Mouse (Mus musculus) R1 (cell line): ENCODE results near the gene Sfi1.
"Not testable (repeated sequence)": the region's sequence is repeated elsewhere in the genome, so short reads cannot be mapped to it uniquely, and the experiment has no call there.

Source experiments
- DNase-seq: peaks from one replicate; pipeline ENCODE4 v3.0.0-alpha.2; 2018; ENCODE audit warnings: low read depth, low spot score

Sfi1 gene

DNA sequence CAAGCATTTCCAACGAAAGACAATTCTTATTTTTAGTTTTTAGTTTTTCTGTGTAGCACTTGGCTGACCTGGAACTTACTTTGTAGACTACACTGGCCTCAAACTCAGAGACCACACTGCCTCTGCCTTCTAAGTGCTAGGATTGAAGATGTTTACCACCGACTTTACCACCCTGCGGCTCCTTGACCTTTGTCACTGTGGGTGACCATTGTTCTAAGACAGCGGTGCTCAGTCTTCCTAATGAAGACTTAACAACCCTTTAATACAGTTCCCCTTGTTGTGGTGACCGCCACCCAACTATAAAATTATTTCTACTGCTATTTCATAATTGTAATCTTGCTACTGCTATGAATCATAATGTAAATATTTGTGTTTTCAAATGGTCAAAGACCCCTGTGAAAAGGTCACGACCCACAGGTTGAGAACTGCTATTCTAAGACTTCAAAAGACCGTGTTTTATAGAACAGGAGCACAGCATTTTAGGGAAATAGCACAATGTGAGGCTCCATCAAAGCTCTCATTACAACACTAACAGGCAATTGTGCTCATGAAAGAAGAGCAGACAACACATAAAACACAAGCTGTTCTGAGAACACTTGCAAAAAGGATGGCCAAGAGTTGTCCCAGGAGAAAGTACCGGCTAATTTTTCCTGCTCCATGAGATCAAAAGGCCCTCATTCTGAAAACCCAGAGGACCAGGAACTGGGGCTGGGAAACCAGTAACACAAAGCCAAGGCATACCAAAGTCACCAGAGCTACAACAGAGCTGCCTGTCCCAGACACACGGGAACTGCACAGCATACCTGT is 47.7 kb downstream of the Sfi1 start:
- DNase-seq, result peak; percentile 91

DNA sequence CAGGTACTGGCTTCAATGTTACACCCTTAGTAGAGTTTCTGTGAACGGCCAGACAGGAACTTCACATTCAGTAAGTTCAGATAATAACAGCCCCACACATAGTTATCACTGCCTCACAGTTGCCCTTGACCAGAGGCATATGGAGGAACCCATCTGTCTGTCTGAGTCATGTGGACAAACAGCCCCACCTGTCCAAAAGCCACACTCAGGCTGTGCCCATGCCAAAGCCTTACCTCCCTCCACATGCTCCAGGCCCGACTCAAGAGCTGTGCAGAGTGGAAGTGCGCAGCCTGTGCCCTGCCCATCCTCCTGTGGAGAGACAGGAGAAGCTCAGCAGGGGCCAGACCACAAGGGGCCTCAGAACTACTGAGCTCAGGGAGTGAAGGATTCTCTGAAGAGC is 49.3 kb downstream of the Sfi1 start:
- not testable (repeated sequence) for DNase-seq

DNA sequence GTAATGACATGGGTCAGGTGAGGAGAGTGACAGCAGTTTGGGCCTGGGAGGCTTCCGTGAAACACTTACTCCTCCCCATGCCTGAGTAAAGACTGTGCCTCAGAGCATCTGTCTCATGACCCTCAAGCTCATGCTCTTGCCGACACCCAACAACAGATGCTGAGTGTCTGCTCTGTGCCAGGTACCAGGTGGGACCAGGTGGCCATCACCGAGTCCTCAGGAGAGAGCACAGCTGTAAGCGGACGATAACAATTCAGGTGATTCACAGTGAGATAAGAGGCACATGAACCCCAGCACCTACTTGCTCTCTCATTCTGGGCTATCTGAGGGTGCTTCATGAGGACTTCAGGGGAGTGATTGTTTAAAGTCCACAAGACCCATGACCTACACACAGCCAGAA is 50.9 kb downstream of the Sfi1 start:
- not testable (repeated sequence) for DNase-seq

DNA sequence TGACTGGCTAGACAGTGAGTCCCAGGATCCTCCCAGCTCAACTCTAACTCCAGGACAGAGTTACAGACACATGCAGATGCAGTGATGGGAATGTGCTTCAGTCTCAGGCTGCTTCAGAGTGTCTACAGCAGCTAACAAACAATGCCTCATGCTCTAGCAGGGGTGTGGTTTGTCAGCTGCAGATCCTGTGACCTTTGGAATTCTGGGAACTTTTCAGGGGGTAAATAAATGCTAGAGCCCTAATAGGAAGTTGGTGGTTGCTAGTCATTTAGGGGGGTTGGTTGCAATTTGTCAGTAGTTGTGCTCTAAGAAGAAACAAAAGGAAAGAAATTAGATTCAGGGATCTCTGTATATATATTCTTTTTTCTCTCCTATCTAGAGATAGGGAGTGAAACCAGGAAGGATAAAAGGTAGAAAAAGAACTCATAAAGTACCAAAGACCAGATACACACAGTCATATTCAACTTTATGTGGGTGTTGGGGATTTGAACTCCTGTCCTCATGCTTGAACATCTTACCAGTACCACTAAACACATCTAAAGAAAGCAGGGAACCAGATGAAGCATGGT is 52.2 kb downstream of the Sfi1 start:
- not testable (repeated sequence) for DNase-seq

DNA sequence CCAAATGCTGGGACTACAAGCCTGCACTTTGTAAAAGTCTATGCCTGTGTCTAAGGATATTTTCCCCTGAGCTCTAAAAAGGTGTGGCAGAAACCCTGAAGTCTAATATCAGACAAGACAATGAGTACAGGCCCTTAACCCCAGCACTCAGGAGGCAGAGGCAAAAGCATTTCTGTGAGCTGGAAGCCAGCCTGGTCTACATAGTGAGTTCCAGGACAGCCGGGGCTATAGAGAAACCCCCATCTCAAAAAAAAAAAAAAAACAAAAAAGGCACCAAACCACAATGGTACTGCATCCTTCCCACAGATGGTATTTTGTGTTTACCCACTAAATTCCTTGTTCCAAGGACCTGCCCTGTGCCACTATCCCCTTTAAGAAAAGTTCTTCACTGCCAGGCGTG is 54.9 kb downstream of the Sfi1 start:
- DNase-seq, result not testable (repeated sequence)

DNA sequence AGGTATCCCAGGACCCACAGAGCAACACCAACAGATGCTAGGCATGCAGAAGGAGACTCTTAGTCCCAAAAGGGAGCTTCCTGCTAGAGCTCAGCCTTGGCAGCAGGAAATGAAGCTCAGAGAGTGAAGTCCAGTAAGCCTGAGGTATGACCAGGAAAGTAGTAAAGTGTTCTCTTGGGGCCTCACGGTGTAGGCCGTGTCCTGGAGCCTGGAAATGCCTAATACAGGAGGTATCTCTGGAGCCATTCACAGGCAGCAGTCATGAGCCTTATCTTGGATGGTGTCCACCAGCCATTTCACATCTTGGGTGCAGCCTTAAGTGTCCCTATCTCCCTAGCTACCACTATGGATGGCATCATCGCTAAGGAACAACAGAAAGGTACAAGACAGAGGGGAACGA is 56.0 kb downstream of the Sfi1 start:
- peak; percentile 36 for DNase-seq

DNA sequence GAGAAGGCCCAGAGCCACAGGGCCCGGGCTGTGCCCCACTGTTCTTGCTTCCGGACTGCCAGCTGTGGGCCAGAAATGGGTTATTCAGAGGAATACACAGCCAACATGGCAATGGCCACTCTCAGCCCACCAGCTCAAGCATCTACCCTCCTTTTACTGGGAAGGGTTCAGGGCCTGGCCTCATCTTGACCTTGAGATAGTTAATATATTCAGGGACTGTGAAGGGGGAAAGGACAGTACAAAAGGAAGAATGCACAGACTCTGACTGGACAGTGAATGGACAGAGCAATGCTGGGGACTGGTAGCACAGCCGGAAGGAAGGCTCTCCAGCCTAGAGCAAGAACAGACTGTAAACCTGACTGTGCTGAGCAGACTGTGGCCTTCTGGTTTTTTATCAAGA is 57.3 kb downstream of the Sfi1 start:
- DNase-seq, result peak; percentile 46

DNA sequence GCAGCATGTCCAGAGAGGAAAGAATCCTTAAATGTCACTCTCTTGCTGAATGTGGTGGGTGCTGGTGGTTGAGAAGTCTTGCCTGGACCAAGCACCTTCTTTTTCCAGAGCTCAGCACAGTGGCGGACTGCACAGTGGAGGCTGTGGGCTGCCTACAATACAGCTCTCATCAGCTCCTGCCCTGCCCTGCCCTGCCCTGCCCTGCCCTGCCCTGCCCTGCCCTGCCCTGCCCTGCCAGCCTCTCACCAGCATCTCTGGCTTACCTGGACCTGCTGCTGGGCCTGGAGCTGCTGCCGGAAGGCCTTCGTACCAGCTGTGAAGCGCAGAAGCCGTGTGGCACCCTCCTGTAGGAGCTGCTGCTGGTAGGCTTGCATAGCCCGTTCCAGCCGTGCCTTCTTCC is 57.9 kb downstream of the Sfi1 start:
- not testable (repeated sequence) for DNase-seq

DNA sequence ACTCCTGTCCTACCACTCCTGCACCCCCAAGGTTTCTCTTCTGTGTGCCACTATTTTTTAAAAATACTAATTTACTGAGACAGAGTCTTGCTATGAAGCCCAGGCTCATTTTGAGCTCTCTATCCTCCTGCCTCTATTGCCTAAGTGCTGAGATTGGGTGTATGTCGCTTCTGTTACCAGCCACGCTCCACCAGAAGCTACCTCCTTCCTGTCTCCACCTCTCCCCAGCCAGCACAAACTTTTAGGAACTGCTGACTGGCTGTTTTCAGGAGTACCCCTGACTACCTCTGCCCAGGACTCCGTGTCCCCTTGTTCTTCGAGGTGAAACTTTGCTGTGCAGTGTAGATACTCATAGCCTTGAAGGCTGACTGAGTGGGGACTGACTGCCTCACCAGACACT is 59.9 kb downstream of the Sfi1 start:
- not testable (repeated sequence) for DNase-seq

DNA sequence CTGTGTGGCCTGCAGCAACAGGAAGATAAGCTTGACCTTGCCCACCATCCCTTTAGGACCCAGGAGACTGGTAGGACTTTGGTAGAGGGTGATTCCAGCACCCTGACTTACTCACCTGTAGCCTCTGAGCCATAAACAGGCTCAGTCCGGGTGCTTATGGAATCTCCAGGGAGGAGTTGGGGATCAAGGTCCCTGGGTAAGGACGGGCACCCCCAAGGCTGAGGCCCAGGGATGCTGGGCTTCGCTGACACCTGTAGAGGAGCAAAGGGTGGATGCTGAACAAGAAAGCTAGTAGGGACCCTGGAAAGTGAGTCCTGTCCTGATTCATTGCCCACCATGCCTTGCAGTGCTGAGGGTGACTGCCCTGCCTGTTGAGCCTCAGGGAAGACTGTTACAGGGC is 60.3 kb downstream of the Sfi1 start:
- DNase-seq, result not testable (repeated sequence)

DNA sequence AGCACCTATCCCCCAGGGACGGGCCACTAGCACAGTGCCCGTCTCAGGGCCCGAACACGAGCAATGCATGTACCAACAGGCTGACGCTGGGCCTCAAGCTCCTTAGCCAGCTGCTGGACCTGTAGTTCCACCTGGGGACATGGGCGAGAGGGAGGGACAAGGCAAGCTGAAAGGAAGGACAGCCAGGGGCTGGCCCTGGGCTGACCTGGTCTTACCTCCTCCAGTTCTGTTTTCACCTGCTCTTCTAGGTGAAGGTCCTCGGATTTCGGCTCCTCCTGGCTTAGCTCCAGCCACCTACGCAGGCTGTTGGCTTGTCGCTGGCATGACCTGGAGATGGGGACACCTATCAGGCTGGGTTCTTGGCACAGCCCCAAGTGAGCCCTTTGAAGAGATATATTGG is 61.3 kb downstream of the Sfi1 start:
- peak; percentile 32 for DNase-seq

DNA sequence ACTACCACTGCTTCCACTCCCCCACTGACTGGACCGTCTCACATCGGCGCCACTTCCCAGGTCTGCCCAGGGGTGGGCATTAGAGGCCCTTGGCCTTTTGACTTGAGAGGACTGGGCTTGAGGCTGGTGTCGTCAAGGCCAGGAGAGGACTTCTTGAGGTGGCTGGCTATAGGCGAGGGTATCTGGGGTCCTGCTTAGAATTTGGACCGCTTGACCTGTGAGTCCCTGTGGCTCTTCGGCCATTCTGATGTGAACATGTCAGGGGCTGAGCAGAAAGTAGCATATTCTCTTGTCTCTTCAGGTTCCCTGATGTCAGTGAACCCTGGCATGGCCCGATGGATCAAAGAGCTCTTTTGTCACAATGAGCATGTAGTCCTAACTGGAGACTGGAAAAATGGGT is 63.4 kb downstream of the Sfi1 start:
- not testable (repeated sequence) for DNase-seq

DNA sequence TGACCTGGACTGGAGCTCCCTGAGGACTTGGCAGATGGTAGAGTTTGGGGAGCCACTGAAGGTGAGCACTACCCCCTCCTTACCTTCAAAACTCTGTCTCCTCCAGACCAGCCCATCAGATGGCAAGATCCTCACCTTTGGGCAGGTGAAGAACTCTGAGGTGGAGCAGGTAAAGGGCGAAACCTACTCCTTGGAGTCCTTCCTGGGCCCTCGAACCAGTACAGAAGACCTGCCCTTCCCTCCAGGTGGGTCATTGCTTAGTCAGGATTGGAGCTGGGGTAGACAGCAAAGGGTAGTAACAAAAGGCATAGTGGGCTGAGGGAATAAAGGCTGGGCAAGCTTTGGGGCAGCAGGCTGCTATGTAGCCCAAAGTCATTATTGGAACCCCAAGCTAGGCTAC is 64.0 kb downstream of the Sfi1 start:
- not testable (repeated sequence) for DNase-seq

DNA sequence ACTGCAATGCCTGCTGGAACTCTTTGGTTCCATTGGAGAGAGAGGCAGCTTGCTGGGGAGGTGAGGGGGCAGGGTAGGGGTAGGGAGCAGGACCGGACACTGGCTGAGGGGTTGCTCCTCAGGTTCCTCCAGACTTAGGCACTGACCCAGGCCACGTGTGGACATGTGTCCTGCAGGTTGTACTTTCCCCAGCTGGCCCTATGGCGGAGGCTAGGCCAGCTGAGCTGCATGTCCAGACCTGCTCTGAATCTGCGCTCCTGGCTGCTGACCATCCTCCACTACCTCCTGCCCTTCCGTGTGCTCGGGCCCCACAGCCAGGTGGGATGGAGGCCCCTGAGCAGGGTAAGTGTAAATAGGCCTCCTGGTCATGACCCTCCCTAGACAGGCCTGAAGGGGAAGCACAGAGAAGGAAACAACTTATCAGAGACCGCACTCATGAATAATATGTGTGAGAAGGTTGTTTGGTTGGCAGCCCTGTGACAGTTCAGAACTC is 65.9 kb downstream of the Sfi1 start:
- peak; percentile 56 for DNase-seq

DNA sequence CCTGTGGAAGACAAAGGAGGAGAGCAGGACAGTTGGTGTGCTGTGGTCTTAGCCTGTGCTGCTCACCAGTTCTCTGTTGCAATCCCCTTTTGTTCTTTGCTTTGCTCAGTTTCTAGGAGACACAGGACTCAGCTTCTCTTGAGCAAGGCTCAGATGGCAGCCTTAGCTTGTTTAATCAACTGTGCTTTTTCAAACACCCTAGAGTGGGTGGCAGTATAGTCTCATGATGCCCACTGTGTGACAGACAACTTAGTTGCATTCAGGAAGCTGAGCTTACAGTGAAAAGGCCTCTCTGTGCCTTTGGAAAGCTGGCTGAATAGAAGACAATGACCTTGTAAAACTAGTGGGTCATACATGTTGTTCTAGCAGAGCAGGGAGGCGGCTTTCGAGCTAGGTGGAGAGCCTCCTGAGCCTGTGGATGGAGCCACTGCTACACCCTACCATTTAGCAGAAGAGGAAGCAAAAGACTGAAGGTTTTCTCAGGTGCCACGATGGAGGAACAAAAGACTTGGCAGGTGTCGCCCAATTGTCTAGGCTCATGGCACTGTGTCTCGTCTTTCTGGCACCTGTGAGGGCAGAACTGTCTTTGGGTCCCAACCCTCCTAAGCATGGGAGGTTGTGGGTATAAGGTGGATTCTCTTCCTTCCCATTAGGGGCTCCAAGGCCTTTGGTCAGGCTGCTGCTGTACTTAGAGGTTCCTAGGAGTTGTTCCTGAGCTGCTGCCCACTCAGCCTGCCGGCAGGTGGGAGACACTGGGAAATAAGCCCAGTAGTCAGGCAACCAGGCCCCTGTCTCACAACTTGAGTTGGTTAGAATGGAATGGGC is 66.6 kb downstream of the Sfi1 start:
- DNase-seq, result not testable (repeated sequence)

DNA sequence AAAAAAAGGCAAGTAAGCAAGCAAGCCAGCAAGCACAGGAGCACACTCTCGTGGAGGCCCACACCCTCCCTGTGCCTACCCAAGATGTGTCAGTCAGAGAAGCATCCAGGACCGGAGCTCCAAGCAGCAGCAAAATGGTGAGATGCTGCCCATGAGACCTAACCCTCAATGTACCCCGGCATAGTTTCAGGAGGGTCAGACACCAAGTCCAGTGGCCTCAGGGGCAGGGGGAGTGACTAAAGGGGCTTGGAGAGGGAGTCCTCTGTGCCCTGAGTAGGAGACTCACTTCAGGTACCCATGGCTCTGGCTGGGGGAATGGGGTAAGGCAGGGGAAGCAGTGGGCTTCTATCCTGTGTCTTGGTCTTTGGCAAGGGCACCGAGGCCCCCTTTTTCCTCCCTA is 67.3 kb downstream of the Sfi1 start:
- not testable (repeated sequence) for DNase-seq

DNA sequence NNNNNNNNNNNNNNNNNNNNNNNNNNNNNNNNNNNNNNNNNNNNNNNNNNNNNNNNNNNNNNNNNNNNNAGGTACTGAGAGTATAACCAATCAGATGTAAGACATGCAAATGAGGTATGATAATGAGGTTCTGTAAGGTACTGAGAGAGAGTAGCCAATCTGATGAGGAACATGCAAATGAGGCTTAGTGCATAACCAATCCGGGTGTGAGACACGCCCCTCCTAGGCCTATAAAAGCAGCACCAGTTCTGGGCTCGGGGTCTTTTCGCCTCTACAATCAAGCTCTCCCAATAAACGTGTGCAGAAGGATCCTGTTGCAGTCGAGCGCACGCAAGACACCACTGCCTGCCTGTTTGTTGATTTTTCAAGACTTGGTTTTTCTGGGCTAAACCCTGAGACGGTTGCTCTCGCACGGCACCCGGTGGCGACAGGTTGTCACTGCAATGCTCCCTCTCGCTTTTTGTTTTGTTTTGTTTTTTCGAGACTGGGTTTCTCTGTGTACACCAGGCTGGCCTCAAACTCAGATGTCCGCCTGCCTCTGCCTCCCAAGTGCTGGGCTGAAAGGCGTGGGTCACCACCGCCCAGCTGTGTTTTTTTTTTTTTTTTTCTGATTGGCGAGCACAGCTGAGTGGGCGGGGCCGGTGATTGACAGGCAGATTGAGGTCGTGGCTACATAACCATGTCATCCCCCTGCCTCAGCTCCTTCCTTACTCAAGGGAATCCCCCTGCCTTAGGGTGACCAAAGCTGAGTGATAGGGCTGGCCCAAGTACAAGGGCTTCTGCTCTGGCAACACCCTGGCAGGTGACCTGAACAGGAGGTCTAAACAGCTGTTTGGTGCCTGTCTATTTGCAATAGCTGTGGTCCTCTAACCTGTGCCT is 68.1 kb downstream of the Sfi1 start:
- peak; percentile 61 for DNase-seq

DNA sequence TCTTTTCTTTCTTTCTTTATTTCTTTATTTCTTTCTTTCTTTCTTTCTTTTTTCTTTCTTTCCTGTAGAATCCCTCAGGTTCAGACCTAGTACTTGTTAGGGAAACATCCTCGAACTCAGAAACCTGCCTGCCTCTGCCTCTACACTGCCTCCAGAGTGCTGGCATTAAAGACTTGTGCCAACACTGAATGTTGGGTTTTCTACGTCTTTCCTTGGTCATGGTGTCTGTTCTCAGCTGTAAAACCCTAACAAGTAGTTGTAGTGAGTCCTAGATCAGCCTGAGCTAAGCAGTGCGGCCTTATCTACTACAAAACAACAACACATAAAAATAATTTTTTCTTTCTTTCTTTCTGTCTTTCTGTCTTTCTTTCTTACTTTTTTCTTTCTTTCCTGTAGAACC is 78.9 kb downstream of the Sfi1 start:
- DNase-seq, result no peak

DNA sequence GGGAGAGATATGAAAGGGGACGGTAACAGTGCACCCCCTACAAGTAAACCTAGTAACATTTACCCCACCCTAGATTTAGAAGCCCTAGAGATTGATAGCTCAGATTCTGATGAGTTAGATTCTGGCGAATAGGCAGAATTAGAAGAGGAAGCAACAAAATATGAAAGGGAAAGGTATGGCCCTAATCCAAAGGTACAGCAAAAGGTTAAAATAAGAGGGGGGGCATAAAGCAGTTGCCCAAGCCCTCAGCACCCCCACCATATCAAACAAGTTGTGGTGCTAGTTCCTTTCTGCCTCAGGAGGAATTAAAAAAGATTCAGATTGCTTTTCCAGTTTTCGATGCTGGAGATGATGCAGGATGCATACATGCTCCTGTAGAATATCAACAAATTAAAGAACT is 87.1 kb downstream of the Sfi1 start:
- no peak for DNase-seq

DNA sequence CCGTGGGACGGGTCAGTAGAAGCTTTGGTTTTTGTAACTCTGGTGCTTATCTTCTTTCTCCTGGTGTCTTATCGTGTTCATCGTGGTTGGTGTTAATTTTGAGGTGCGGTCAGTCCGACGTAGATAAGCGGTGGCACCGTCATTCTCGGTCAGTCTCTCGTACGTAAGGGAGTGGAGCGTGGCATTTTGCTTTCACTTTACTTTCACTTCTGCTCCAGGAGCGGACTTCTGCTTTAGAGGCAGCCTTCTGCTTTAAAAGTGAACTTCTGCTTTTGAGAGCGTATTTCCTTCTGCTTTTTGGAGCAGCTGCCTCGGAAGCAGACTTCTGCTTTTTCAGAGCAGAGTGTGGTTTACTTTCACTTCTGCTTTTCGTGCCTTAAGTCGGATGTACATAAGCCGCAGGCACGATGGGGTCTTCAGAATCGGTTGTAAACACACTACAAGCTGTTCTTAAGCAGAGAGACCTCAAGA is 88.0 kb downstream of the Sfi1 start:
- DNase-seq, result no peak
